Mouse (Mus musculus): ENCODE data around the gene Tas1r1. TPM values are rescaled to one million over a fixed set of nuclear protein-coding genes. Genes with fewer than 3 reads are reported as not detected.
"Not testable (repeated sequence)": the region's sequence is repeated elsewhere in the genome, so short reads cannot be mapped to it uniquely, and the experiment has no call there.

Tas1r1 gene
- polyA plus RNA-seq, 1 experiment from 2014 or later: 0.78 TPM

- Histone ChIP-seq H3K4me2 (peak overlapping the region; percentile 89), H3K27ac (no peak overlapping the region), H3K9me3 (no peaks in the 10 kb centered on the region), H3K9ac (peak overlapping the region; percentile 95), H3K27me3 (peaks cover 1% of the 10 kb centered on the region; the same call in 1 of the 2 replicates), H3K4me3 (replicated peaks) (peak overlapping the region; percentile 100), H3K36me3 (replicated peaks) (peaks cover 40% of the 10 kb centered on the region), H3K4me1 (peaks cover 17% of the 10 kb centered on the region)
- no peak for ATAC-seq (ENCODE audit: low FRiP score)
- 5% methylated on average over 25 of the region's 25 CpGs for WGBS
Measured at GRCm38 (mm10) chr4:152039831-152040310, 1.5 kb upstream of the Tas1r1 start.

- H3K9ac ChIP-seq: peak within 1 kb of the TSS; percentile 95
- peaks cover 17% of the 10 kb centered on the region for H3K4me1 ChIP-seq
- H3K36me3 ChIP-seq (replicated peaks): peaks cover 33% of the 10 kb centered on the region
Measured at GRCm38 (mm10) chr4:152038985-152039830, 840 bp upstream of the Tas1r1 start, which contains the start of gene Nol9. Gene Nol9, plus strand, starts transcription at chr4:152039321.

GRCm38 (mm10) chr4:152036464-152036863 lies 1.9 kb downstream of the Tas1r1 start:
- Histone ChIP-seq H3K4me1 (peaks cover 17% of the 10 kb centered on the region), H3K27me3 (peaks cover 21% of the 10 kb centered on the region; the same call in 1 of the 2 replicates)
- ATAC-seq (ENCODE audit: low FRiP score); H3K4me2 ChIP-seq; H3K27ac ChIP-seq; H3K4me3 ChIP-seq (replicated peaks); H3K9ac ChIP-seq; H3K9me3 ChIP-seq; H3K36me3 ChIP-seq (replicated peaks): not testable (repeated sequence)
- 88% methylated on average over 6 of the region's 6 CpGs for WGBS

More at GRCm38 (mm10) chr4:152038985-152039830, 840 bp upstream of the Tas1r1 start, which contains the start of gene Nol9:
- no peaks in the 10 kb centered on the region for H3K9me3 ChIP-seq
- H3K4me3 ChIP-seq (replicated peaks): peak within 1 kb of the TSS; percentile 100
- ATAC-seq (ENCODE audit: low FRiP score): peak; percentile 93
- H3K4me2 ChIP-seq: peak within 1 kb of the TSS; percentile 89
- under 1% methylated on average over 81 of the region's 86 CpGs for WGBS
- peaks cover 8% of the 10 kb centered on the region; the same call in 1 of the 2 replicates for H3K27me3 ChIP-seq
- 0 out of 2 replicates have a peak within 1 kb of the TSS, but pooled peaks have one; percentile 25 for H3K27ac ChIP-seq

DNA sequence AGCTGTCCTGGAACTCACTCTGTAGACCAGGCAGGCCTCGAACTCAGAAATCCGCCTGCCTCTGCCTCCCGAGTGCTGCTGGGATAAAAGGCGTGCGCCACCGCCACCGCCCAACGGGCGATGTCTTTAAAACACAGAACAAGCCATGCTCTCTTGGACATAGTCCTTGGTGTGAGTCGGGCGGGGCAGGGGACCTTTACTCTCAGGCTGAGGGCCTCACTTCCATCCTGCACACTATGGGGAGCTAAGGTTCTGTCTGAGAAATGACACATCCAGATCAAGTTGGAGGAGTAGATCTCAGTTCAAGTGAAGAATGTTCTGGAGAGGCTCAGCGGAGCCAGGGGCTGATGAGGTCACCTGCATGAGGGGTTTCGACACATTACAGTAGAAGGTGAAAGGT lies 5.4 kb downstream of the Tas1r1 start:
- Histone ChIP-seq H3K36me3 (replicated peaks) (no peaks in the 10 kb centered on the region), H3K4me2 (no peak overlapping the region), H3K27ac (no peak overlapping the region), H3K9ac (no peak overlapping the region), H3K4me3 (replicated peaks) (no peak overlapping the region), H3K27me3 (peaks cover 29% of the 10 kb centered on the region; the same call in 1 of the 2 replicates), H3K9me3 (no peaks in the 10 kb centered on the region), H3K4me1 (peaks cover 17% of the 10 kb centered on the region)
- ATAC-seq (ENCODE audit: low FRiP score): no peak
- 88% methylated on average over 13 of the region's 13 CpGs for WGBS

- Histone ChIP-seq H3K4me2 (no peak overlapping the region), H3K27ac (no peak overlapping the region), H3K36me3 (replicated peaks) (no peaks in the 10 kb centered on the region; the same call in 1 of the 2 replicates), H3K27me3 (peaks cover 29% of the 10 kb centered on the region; the same call in 1 of the 2 replicates), H3K4me3 (replicated peaks) (no peak overlapping the region), H3K9me3 (no peaks in the 10 kb centered on the region), H3K9ac (no peak overlapping the region), H3K4me1 (peaks cover 40% of the 10 kb centered on the region)
- 70% methylated on average over 4 of the region's 4 CpGs for WGBS
- ATAC-seq (ENCODE audit: low FRiP score): no peak
Measured at GRCm38 (mm10) chr4:152029997-152030396, 8.4 kb downstream of the Tas1r1 start.

DNA sequence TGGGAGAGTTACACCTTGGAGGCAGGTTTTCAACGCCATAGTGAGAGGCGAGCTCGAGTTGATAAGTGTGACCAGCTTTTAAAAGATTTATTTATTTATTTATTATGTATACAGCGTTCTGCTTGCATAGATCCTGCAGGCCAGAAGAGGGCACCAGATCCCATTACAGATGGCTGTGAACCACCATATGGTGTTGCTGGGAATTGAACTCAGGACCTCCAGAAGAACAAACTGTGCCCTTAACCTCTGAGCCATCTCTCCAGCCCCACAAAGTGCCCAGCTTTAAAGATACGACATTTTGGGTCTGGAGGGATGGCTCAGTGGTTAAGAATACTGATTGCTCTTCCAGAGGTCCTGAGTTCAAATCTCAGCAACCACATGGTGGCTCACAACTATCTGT lies 9.3 kb downstream of the Tas1r1 start:
- Histone ChIP-seq H3K4me1 (peaks cover 45% of the 10 kb centered on the region), H3K4me2 (0 out of 2 replicates have a peak overlapping the region, but pooled peaks have one; percentile 99), H3K4me3 (replicated peaks) (no peak overlapping the region)

DNA sequence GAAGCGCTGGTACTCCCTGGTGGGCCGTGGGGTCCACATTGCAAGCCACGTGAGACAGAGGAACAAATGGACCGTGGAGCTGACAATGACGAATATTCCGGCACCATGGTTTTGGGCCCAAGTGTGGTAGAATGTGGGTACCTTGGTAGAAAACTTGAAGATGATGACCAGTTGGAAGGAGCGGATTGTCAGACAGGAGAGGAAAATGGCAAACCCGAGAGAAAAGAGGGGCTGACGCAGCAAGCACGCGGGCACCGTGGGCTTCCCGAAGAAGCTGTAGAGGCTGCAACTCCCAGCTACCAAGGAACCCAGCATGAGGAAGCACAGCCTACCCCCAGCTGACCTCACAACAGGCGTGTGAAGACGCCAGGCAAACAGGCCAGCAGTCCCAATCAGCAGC lies 9.9 kb downstream of the Tas1r1 start:
- ATAC-seq (ENCODE audit: low FRiP score): no peak
- Histone ChIP-seq H3K4me3 (replicated peaks) (peak overlapping the region; percentile 84), H3K27ac (no peak overlapping the region), H3K9me3 (no peaks in the 10 kb centered on the region), H3K4me1 (peaks cover 45% of the 10 kb centered on the region), H3K27me3 (peaks cover 17% of the 10 kb centered on the region; the same call in 1 of the 2 replicates), H3K36me3 (replicated peaks) (peaks cover 6% of the 10 kb centered on the region; the same call in 1 of the 2 replicates), H3K9ac (peak overlapping the region; percentile 82; the same call in 1 of the 2 replicates), H3K4me2 (peak overlapping the region; percentile 99)
- WGBS: 67% methylated on average over 15 of the region's 15 CpGs

More for the DNA sequence above, 9.3 kb downstream of the Tas1r1 start:
- Histone ChIP-seq H3K27ac (no peak overlapping the region), H3K36me3 (replicated peaks) (peaks cover 3% of the 10 kb centered on the region; the same call in 1 of the 2 replicates), H3K9me3 (no peaks in the 10 kb centered on the region), H3K9ac (no peak overlapping the region), H3K27me3 (peaks cover 21% of the 10 kb centered on the region; the same call in 1 of the 2 replicates)
- ATAC-seq (ENCODE audit: low FRiP score): no peak
- WGBS: 54% methylated on average over 5 of the region's 5 CpGs

DNA sequence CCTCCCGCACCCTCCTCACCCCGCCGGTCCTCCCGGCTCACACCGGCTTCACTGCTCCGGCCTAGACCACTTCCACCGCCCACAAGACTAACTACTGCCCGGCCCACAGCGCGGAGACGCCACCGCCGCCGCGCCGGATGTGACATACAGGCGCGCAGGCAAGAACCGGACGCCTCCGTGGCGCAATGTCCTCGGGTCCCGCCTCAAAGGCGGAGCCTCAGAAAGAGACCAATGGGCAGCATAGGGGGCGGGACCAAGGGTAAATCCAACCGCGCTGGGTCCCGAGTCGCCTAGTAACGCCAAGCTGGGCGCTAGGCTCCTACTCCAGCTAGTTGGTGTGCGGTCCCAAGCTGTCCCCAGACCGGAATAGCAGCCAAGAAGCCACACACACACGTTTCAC lies 10.8 kb downstream of the Tas1r1 start, which contains the start of gene Zbtb48:
TSS of gene Zbtb48 (minus strand) at position 148 of the 400 bp plus-strand sequence.
- Histone ChIP-seq H3K27ac (peak within 1 kb of the TSS; percentile 61; the same call in 1 of the 2 replicates), H3K36me3 (replicated peaks) (peaks cover 15% of the 10 kb centered on the region), H3K9ac (peak within 1 kb of the TSS; percentile 82), H3K27me3 (peaks cover 16% of the 10 kb centered on the region; the same call in 1 of the 2 replicates), H3K9me3 (no peaks in the 10 kb centered on the region), H3K4me3 (replicated peaks) (peak within 1 kb of the TSS; percentile 84), H3K4me2 (peak within 1 kb of the TSS; percentile 99), H3K4me1 (peaks cover 45% of the 10 kb centered on the region)
- under 1% methylated on average over 35 of the region's 35 CpGs for WGBS
- peak; percentile 98 for ATAC-seq (ENCODE audit: low FRiP score)

GRCm38 (mm10) chr4:152026751-152027508 lies 11.4 kb downstream of the Tas1r1 start:
- H3K9me3 ChIP-seq: no peaks in the 10 kb centered on the region
- H3K36me3 ChIP-seq (replicated peaks): peaks cover 21% of the 10 kb centered on the region

GRCm38 (mm10) chr4:152024525-152024924 lies 13.8 kb downstream of the Tas1r1 start:
- Histone ChIP-seq H3K36me3 (replicated peaks) (peaks cover 45% of the 10 kb centered on the region), H3K27me3 (0 out of 2 replicates have a peak, but pooled peaks cover 8% of the 10 kb centered on the region), H3K9ac (no peak overlapping the region), H3K4me3 (replicated peaks) (no peak overlapping the region), H3K27ac (no peak overlapping the region), H3K4me1 (peaks cover 39% of the 10 kb centered on the region), H3K4me2 (no peak overlapping the region), H3K9me3 (no peaks in the 10 kb centered on the region)
- no peak for ATAC-seq (ENCODE audit: low FRiP score)
- 92% methylated on average over 11 of the region's 11 CpGs for WGBS

More at GRCm38 (mm10) chr4:152026751-152027508, 11.4 kb downstream of the Tas1r1 start:
- Histone ChIP-seq H3K4me1 (peaks cover 45% of the 10 kb centered on the region), H3K27me3 (peaks cover 11% of the 10 kb centered on the region; the same call in 1 of the 2 replicates), H3K4me3 (replicated peaks) (peak overlapping the region; percentile 84), H3K9ac (peak overlapping the region; percentile 82), H3K4me2 (peak overlapping the region; percentile 99), H3K27ac (peak overlapping the region; percentile 61; the same call in 1 of the 2 replicates)
- ATAC-seq (ENCODE audit: low FRiP score): no peak; the same call in 1 of the 2 replicates
- WGBS: 3% methylated on average over 31 of the region's 41 CpGs

- Histone ChIP-seq H3K36me3 (replicated peaks) (peaks cover 61% of the 10 kb centered on the region), H3K27me3 (no peaks in the 10 kb centered on the region), H3K9me3 (no peaks in the 10 kb centered on the region), H3K9ac (no peak overlapping the region), H3K4me2 (no peak overlapping the region), H3K27ac (no peak overlapping the region), H3K4me1 (peaks cover 25% of the 10 kb centered on the region), H3K4me3 (replicated peaks) (no peak overlapping the region)
- WGBS: 94% methylated on average over 8 of the region's 8 CpGs
- ATAC-seq (ENCODE audit: low FRiP score): no peak
Measured at GRCm38 (mm10) chr4:152022506-152022905, 15.9 kb downstream of the Tas1r1 start.
